Mouse (Mus musculus) cerebellum, adult 9-11 months (tissue): ENCODE data around the gene Gm428.
"Not testable (repeated sequence)": the region's sequence is repeated elsewhere in the genome, so short reads cannot be mapped to it uniquely, and the experiment has no call there.

Experiments
- DNase-seq: peaks from one replicate; pipeline ENCODE4 v3.0.0; 2022

Gene Gm428

DNA sequence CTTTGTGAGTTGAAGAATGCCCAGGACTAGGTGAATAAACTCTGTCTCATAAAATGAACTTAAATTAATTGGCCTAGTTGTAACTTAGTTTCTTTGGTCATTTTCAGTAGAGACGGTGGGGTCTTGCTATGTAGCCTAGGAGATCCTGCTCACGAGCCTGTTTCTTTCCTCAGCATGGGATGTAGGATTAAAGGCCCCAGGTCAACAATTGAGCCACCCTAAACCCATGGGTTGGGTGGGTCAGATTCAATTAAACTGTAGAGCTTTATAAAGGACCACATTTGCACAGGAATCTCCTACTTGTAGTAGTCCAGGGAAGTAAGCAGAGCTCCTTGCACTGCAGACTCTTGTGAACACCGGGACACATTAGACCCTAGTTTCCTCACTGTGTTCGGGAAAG, at the start of gene Gm428:
Gene Gm428, plus strand, starts transcription at position 301 of the 400 bp plus-strand sequence.
- DNase-seq = not testable (repeated sequence)

DNA sequence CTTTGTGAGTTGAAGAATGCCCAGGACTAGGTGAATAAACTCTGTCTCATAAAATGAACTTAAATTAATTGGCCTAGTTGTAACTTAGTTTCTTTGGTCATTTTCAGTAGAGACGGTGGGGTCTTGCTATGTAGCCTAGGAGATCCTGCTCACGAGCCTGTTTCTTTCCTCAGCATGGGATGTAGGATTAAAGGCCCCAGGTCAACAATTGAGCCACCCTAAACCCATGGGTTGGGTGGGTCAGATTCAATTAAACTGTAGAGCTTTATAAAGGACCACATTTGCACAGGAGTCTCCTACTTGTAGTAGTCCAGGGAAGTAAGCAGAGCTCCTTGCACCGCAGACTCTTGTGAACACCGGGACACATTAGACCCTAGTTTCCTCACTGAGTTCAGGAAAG, 45.5 kb upstream of the Gm428 start, which contains the start of gene Gm11236:
Gene Gm11236, plus strand, starts transcription at position 301 of the 400 bp plus-strand sequence.
- DNase-seq = not testable (repeated sequence)

- DNase-seq = not testable (repeated sequence)
Observed at GRCm38 (mm10) chr4:73661864-73662263, 21.5 kb upstream of the Gm428 start.

DNA sequence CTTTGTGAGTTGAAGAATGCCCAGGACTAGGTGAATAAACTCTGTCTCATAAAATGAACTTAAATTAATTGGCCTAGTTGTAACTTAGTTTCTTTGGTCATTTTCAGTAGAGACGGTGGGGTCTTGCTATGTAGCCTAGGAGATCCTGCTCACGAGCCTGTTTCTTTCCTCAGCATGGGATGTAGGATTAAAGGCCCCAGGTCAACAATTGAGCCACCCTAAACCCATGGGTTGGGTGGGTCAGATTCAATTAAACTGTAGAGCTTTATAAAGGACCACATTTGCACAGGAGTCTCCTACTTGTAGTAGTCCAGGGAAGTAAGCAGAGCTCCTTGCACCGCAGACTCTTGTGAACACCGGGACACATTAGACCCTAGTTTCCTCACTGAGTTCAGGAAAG, 15.3 kb upstream of the Gm428 start, which contains the start of gene Gm11239:
Gene Gm11239, plus strand, starts transcription at position 301 of the 400 bp plus-strand sequence.
- not testable (repeated sequence) for DNase-seq

DNA sequence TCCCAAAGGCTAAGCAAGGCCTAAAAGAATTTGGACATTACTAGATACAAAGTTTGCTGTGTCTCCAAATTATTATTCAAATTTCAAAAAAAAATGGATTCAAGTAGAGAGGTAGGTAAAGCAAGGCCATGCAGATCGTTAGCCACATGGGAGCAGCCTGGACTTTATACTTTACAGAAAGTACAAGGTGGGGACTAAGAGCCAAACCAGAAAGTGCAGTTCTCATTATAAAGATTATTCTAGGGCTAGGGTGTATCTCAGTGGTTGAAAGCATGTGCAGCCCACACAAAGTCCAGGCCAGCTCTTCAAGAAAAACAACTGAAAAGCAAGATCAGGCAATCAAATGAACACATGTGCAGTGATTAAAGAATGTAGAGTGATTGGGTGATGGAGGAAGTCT, 35.4 kb downstream of the Gm428 start:
- DNase-seq = no peak

DNA sequence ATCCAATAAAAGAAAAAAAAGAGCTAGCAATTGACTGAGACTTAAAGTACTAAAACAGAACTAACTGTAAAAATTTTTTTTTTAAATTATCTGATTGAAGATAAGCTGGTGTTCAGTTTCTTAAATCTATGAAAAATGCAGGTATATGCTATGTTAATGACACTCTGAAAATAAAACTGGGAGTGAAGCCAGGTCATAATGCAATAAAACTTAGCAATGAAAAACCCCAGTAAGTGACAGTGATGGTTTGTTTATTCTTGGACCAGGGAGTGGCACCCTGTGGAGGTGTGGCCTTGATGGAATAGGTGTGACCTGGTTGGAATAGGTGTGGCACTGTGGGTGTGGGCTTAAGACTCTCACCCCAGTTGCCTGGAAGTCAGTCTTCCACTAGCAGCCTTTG, 36.5 kb downstream of the Gm428 start:
- no peak for DNase-seq
